In the genomic region with DNA sequence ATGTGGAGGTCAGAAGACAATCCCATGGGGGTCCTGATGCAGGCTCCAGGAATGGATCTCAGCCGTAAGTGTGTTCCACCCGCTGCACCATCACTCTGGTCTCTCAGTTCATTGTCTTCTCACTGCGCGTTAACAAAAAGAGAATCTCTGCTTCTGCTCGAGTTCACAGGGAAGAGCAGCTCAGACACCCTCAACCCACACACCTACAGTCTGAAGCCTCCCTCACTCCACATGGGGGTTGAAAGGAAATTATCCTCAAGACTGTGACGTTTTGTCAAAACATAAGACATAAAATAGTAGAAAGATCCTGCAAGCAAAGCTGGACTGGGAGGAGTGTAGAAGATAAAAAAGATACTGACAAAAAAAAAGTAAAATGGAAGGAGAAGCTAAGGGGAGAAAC, we compare ENCODE assay signal across 29 mouse cellular contexts. TPM values are rescaled to one million over a fixed set of nuclear protein-coding genes. Genes with fewer than 3 reads are reported as not detected.
DNase-seq lines count a peak whose midpoint lies in the region; ATAC-seq and TF ChIP-seq lines count a peak whose summit lies in the region.
"Had no signal": no experiment of that assay in that cellular context is flagged by ENCODE, and none has a peak within 500 bp of the region (broad histone marks: within the 10 kb centered on the region; RNA-seq: fewer than 3 reads in every experiment).

No protein-coding gene starts in this region.

- DNase-seq in frontal cortex, postnatal 36 days (ENCODE audit: low spot score in 2 of 2) = no peak
- no peak for DNase-seq in left cerebral cortex, adult 2 months (ENCODE audit: extremely low spot score in 1 of 2, low spot score in 2 of 2)
- DNase-seq in left cerebral cortex, adult 8-10 months (ENCODE audit: low spot score in 2 of 2) = no peak
- DNase-seq in brain, adult 2 months (ENCODE audit: low read depth, low spot score) = peak; percentile 64
- DNase-seq in kidney, adult 2 months = no peak
- DNase-seq: adrenal gland, adult 8-10 months; adrenal gland, postnatal 14 days; adrenal gland, postnatal 36 days; B cell, adult 2 months; cerebellum, adult 11 months; cerebellum, adult 18-20 months; cerebellum, adult 8-10 months; cerebellum, adult 9-11 months; cerebellum, postnatal 14 days; cerebellum, postnatal 36 days had no signal

- intact Hi-C loops in left cerebral cortex, adult 2 months (cut with DNase I) = loop anchor here (10.0 kb wide), 1 partner anchor 700 kb away; no protein-coding TSS in a partner anchor

- H3K27ac ChIP-seq in left cerebral cortex, adult 2 months = peak overlapping the region; percentile 57
- H3K27ac ChIP-seq in kidney, adult 2 months (ENCODE audit: insufficient read depth, low read depth, low read length) = no peak overlapping the region
- H3K27ac ChIP-seq: embryonic facial prominence, embryonic 13.5 days; embryonic facial prominence, embryonic 15.5 days; forebrain, embryonic 10.5 days; forebrain, embryonic 12.5 days had no signal

- ATAC-seq in frontal cortex, adult (ENCODE audit: low TSS enrichment) = peak; percentile 60; the same call in 1 of the 2 replicates
- ATAC-seq: activated CD4-positive, CD25-positive, alpha-beta regulatory T cell, adult 4 months; CD4-positive, CD25-positive, alpha-beta regulatory T cell, adult 4 months; forebrain, embryonic 14.5 days; forebrain, embryonic 16.5 days; Patski had no signal

- H3K4me3 ChIP-seq in left cerebral cortex, adult 2 months = no peak overlapping the region
- H3K4me3 ChIP-seq in kidney, adult 2 months (ENCODE audit: insufficient read depth, low read depth, low read length) = no peak overlapping the region
- H3K4me3 ChIP-seq: embryonic facial prominence, embryonic 13.5 days; embryonic facial prominence, embryonic 15.5 days; erythroblast, embryonic 14.5 days; forebrain, embryonic 10.5 days; forebrain, embryonic 12.5 days had no signal

- no peak for TF ChIP-seq CTCF in left cerebral cortex, adult 2 months (IDR thresholded peaks at IDR 0.05)
- no peak for TF ChIP-seq CTCF in kidney, adult 2 months (conservative IDR thresholded peaks at IDR 0.05; ENCODE audit: insufficient read depth, insufficient read length, low read depth, low read length)

- no peak for TF ChIP-seq POLR2A in kidney, adult 2 months (IDR thresholded peaks at IDR 0.05; ENCODE audit: low read depth, low read length)

- H3K27me3 ChIP-seq in kidney, adult 2 months (replicated peaks; ENCODE audit: control insufficient read depth, insufficient read depth, low read length) = no peaks in the 10 kb centered on the region; the same call in 1 of the 2 replicates
- H3K27me3 ChIP-seq: CH12.LX; embryonic facial prominence, embryonic 13.5 days; embryonic facial prominence, embryonic 15.5 days; forebrain, embryonic 12.5 days had no signal

- no peaks in the 10 kb centered on the region for H3K36me3 ChIP-seq in kidney, adult 2 months (ENCODE audit: control insufficient read depth, insufficient read depth, low read length)
- H3K36me3 ChIP-seq: embryonic facial prominence, embryonic 13.5 days; embryonic facial prominence, embryonic 15.5 days; forebrain, embryonic 10.5 days; forebrain, embryonic 12.5 days; G1E had no signal

- 76% methylated on average over 6 of the region's 6 CpGs for WGBS in kidney, adult 2 months

- H3K4me1 ChIP-seq in kidney, adult 2 months (ENCODE audit: control insufficient read depth, insufficient read depth, low read length) = no peaks in the 10 kb centered on the region
- H3K4me1 ChIP-seq: embryonic facial prominence, embryonic 13.5 days; embryonic facial prominence, embryonic 15.5 days; forebrain, embryonic 10.5 days; forebrain, embryonic 12.5 days had no signal

RNA-seq across cellular contexts. Expression of gene Nell2, which starts 6.3 kb away (rescaled TPM):
- 100 to 1,000 TPM; 466 to 500 TPM for total RNA-seq in left cerebral cortex, adult 2 months (2021)
- 100 to 1,000 TPM; 430 to 462 (median 446) TPM for total RNA-seq in left cerebral cortex, adult 8-10 months (2022)
- polyA plus RNA-seq in kidney, adult 2 months (2012; rRNA removed) = 0.14 TPM in 2 replicates
- total RNA-seq: CH12.LX; common myeloid progenitor, adult 5-6 weeks had no signal
- polyA plus RNA-seq: activated CD4-positive, CD25-positive, alpha-beta regulatory T cell, adult 4 months; CD4-positive, CD25-positive, alpha-beta regulatory T cell, adult 4 months; erythroblast, embryonic 14.5 days; G1E had no signal
